Mouse (Mus musculus) lung, embryonic 16.5 days (tissue): ENCODE measurements around the gene Utp15. TPM values are rescaled to one million over a fixed set of nuclear protein-coding genes. Genes with fewer than 3 reads are reported as not detected.

Experiments
- ATAC-seq: fragments of 200-750 bp; cut with Nextera tagmentation; 2 replicates; pipeline ENCODE4 v1.8.0; 2017; ENCODE audit warnings: low read depth, mild to moderate bottlenecking, moderate library complexity
- H3K27ac ChIP-seq: fragments of 300-500 bp; sonication (generic); 2 replicates; pipeline ENCODE4 v1.5.1; 2014; ENCODE audit warnings: mild to moderate bottlenecking, control low read depth, low read length
- H3K27me3 ChIP-seq: fragments of 300-500 bp; sonication (generic); 2 replicates; pipeline ENCODE4 v1.6.1; 2014; ENCODE audit warnings: low read depth, low read length, mixed read lengths; ENCODE audit not compliant: control insufficient read depth, insufficient read depth
- H3K36me3 ChIP-seq: fragments of 300-500 bp; sonication (generic); 2 replicates; pipeline ENCODE4 v1.6.1; 2014; ENCODE audit warnings: low read length; ENCODE audit not compliant: control insufficient read depth, insufficient read depth
- H3K4me1 ChIP-seq: fragments of 300-500 bp; sonication (generic); replicated peaks from 2 replicates; pipeline ENCODE4 v1.6.1; 2014; ENCODE audit warnings: low read length, mixed read lengths; ENCODE audit not compliant: control insufficient read depth, insufficient read depth
- H3K4me2 ChIP-seq: fragments of 300-500 bp; sonication (generic); 2 replicates; pipeline ENCODE4 v1.6.1; 2014; ENCODE audit warnings: low read depth, low read length, control low read depth
- H3K4me3 ChIP-seq: fragments of 300-500 bp; sonication (generic); 2 replicates; pipeline ENCODE4 v1.5.1; 2014; ENCODE audit warnings: mild to moderate bottlenecking, low read length, control low read depth
- H3K9ac ChIP-seq: fragments of 300-500 bp; sonication (generic); 2 replicates; pipeline ENCODE4 v1.6.1; 2014; ENCODE audit warnings: low read length, control low read depth
- H3K9me3 ChIP-seq: fragments of 300-500 bp; sonication (generic); 2 replicates; pipeline ENCODE4 v1.6.1; 2016; ENCODE audit warnings: low read length; ENCODE audit not compliant: control insufficient read depth
- WGBS: fragments of 180-500 bp; shearing (Covaris S2); extraction: QIAGEN DNeasy Blood & Tissue Kit; methylation state at CpG from one replicate; pipeline ENCODE4 v1.1.7; 2014; 5-methylcytosine and 5-hydroxymethylcytosine counted together
- polyA plus RNA-seq: library from polyadenylated mRNA; unstranded; fragments of >200 nt; fragmentation: Nextera tagmentation; extraction: Ambion mirVana; gene quantifications from 2 replicates; pipeline ENCODE4 v1.2.1, GENCODE M21; 2015

Gene Utp15
- polyA plus RNA-seq, 1 experiment from 2014 or later: 28.6 TPM

DNA sequence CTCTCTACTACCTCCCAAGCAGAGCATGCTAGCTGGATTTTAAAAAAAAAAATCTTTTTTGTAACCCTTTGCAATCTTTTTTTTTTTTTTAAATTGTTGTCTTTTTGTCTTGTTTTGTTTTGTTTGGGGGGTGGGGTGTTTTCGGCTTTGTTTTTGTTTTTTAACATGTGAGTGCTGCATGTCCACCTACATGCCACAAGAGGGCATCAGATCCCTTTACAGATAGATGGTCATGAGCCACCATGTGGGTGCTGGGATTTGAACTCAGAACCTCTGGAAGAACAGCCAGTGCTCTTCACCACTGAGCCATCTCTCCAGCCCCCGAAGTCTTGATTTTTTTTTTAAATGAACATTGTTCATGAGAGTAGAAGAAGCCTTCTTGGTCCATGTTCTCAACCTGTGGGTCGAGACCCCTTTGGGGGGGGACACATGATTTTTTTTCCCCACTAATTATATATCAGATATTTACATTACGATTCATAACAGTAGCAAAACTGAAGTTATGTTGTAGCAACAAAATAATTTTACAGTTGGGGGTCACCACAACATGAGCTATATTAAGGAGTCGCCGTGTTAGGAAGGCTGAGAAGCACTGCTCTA is 35.1 kb upstream of the Utp15 start:
- Histone ChIP-seq H3K9ac (no peak overlapping the region), H3K36me3 (no peaks in the 10 kb centered on the region), H3K27ac (no peak overlapping the region), H3K4me3 (no peak overlapping the region), H3K4me2 (no peak overlapping the region), H3K27me3 (no peaks in the 10 kb centered on the region), H3K9me3 (no peaks in the 10 kb centered on the region), H3K4me1 (peaks cover 2% of the 10 kb centered on the region; the same call in 1 of the 2 replicates)
- no peak for ATAC-seq
- 90% methylated on average over 6 of the region's 6 CpGs for WGBS

DNA sequence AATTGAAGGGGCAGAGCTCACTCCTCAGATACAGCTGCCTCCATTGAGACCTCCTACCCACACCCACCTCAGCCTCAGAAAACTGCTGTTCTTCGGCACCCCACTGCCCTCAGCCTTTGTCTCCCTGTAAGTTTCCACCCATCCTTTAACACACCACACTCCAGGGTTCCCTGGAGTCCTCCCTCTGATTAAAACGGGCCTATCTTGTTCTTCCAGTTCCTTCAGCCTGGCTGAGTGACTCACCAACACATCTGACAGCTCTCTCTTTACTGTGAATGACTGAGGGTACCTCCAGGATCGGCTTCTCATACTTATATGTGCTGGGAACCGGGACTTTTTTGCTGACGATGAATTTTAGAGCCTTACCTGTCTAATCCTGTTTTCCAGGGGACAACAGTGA is 33.2 kb upstream of the Utp15 start:
- H3K9me3 ChIP-seq: no peaks in the 10 kb centered on the region
- no peak overlapping the region for H3K27ac ChIP-seq
- H3K4me1 ChIP-seq: peaks cover 2% of the 10 kb centered on the region; the same call in 1 of the 2 replicates
- H3K4me2 ChIP-seq: no peak overlapping the region
- no peak for ATAC-seq
- H3K9ac ChIP-seq: no peak overlapping the region
- no peaks in the 10 kb centered on the region for H3K36me3 ChIP-seq
- no peak overlapping the region for H3K4me3 ChIP-seq
- H3K27me3 ChIP-seq: no peaks in the 10 kb centered on the region
- WGBS: 35% methylated on average over 5 of the region's 5 CpGs

DNA sequence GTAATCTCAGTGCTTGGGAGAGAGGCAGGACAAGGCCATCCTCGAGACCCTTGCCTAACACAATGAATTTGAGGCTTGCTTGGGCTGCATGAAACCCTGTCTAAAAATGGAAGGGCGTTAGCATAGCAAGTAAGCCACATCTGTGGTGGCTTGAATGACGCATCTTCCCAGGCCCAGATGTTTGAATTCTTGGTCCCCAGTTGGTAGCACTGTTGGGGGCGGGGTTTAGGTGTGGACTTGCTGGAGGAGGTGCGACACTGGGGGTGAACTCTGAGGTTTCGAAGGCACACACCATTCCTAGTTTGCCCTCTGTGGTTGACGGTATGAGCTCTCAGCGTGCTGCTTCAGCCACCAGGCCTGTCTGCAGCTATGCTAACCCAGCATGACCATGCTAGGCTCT is 28.9 kb upstream of the Utp15 start:
- Histone ChIP-seq H3K36me3 (no peaks in the 10 kb centered on the region), H3K4me2 (no peak overlapping the region), H3K27ac (no peak overlapping the region), H3K4me1 (no peaks in the 10 kb centered on the region), H3K27me3 (no peaks in the 10 kb centered on the region), H3K4me3 (no peak overlapping the region), H3K9me3 (no peaks in the 10 kb centered on the region), H3K9ac (no peak overlapping the region)
- no peak for ATAC-seq
- 76% methylated on average over 8 of the region's 8 CpGs for WGBS

DNA sequence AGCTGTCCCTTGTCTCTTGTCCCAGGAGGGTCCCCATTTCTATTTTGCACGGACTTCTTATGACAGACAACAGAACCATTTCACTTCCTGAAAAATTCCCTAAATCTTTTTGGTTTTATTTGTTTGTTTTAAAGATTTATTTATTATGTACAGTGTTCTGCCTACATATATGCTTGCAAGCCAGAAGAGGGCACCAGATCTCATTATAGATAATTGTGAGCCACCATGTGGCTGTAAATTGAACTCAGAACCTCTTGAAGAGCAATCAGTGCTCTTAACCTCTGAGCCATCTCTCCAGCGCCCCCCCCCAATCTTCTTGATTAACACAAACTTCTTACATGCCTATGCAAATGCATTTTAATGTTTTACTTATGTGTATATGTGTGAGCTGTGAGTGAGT is 27.9 kb upstream of the Utp15 start:
- no peaks in the 10 kb centered on the region for H3K27me3 ChIP-seq
- H3K4me3 ChIP-seq: no peak overlapping the region
- no peak for ATAC-seq
- no peaks in the 10 kb centered on the region for H3K9me3 ChIP-seq
- WGBS: 40% methylated on average over 2 of the region's 2 CpGs
- no peak overlapping the region for H3K4me2 ChIP-seq
- H3K9ac ChIP-seq: no peak overlapping the region
- no peak overlapping the region for H3K27ac ChIP-seq
- H3K4me1 ChIP-seq: no peaks in the 10 kb centered on the region
- no peaks in the 10 kb centered on the region for H3K36me3 ChIP-seq

DNA sequence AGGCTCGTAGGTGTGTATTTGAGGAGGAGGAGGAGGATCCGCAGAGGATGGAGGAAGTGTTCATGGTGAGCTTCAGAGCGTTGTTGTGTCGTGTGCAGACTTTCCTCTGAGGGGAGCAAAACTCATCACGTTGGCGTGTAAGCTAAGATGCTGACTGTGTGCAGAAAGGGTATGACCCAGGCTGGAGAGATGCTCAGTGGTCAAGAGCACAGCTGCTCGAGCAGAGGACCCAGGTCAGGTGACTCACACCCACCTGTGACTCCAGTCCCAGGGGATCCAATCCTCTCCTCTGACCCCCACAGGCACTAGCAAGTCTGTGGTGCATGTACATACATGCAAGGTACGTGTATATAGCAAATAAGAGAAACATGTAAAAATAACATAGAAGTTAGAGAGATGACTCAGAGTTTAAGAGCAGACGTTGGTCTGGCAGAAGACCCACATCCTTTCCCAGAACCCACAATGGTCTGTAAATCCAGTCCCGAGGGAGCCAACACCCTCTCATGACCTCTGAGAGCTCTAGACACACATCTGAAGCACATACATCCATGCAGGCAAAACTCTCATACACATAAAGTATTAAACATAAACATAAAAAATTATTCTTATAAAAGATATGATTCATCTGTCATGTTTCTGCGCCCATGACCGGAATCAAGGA is 18.3 kb upstream of the Utp15 start:
- no peak overlapping the region for H3K9ac ChIP-seq
- H3K27me3 ChIP-seq: no peaks in the 10 kb centered on the region
- H3K36me3 ChIP-seq: no peaks in the 10 kb centered on the region
- H3K4me1 ChIP-seq: no peaks in the 10 kb centered on the region
- H3K27ac ChIP-seq: no peak overlapping the region
- no peak for ATAC-seq
- no peaks in the 10 kb centered on the region for H3K9me3 ChIP-seq
- no peak overlapping the region for H3K4me2 ChIP-seq
- no peak overlapping the region for H3K4me3 ChIP-seq
- WGBS: 66% methylated on average over 12 of the region's 12 CpGs

DNA sequence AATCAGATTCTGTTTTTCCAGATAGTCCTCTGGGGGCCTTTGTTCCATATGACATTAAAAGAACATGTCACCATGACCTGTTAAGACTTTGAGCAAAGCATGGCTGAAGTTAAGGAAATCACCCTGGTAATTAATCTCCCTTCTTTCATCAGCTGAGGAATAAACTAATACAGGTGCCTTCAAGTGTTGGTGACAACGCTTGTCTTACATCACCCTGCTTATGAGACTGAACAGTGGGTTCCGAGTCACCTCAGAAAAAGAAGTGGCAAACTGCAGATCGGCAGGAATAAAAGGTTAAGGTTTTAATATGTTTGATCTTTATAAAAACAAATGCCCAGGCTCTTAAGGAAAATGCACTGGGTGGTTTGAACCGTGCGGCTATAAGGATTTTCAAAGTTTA is 16.8 kb upstream of the Utp15 start, which contains the start of gene Gm21976:
Gene Gm21976, plus strand, starts transcription at position 202 of the 400 bp plus-strand sequence.
- Histone ChIP-seq H3K4me1 (no peaks in the 10 kb centered on the region), H3K4me3 (no peak within 1 kb of the TSS), H3K27ac (no peak within 1 kb of the TSS), H3K4me2 (no peak within 1 kb of the TSS), H3K9me3 (no peaks in the 10 kb centered on the region), H3K36me3 (no peaks in the 10 kb centered on the region), H3K27me3 (no peaks in the 10 kb centered on the region), H3K9ac (no peak within 1 kb of the TSS)
- whole genome bisulfite sequencing: 73% methylated on average over 5 of the region's 5 CpGs
- ATAC-seq: no peak

DNA sequence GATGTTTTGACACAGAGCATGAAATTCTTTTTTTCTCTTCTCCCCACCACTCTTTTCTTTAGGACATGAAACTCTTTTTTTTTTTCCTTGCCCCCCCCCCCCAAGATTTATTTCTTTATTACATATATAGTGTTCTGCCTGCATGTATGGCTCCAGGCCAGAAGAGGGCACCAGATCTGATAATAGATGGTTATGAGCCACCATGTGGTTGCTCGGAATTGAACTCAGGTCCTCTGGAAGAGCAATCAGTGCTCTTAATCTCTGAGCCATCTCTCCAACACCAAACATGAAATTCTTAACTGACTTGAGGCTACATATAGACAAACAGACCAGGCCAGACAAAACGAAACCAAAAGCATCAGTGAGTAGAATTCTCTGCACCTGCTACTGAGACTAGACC is 14.7 kb upstream of the Utp15 start:
- WGBS: 72% methylated on average over 2 of the region's 2 CpGs

DNA sequence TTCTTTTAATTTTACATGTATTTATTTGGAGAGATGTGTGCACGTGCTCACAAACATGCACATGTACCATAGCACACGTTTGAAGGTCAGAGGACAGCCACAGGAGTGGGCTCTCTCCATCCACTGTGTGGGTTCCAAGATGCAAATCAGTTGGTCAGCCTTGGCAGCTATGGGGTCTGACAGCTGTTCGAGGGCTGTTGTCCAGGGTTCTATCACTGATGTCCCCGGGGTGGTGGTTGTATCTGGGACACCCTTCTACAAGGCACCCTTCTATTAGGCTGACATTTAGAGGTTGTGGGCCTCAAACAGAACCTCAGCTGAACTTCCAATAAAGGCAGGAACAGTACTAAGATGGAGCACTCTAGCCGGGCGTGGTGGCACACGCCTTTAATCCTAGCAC is 13.4 kb upstream of the Utp15 start:
- Histone ChIP-seq H3K4me3 (no peak overlapping the region), H3K4me1 (no peaks in the 10 kb centered on the region), H3K9me3 (no peaks in the 10 kb centered on the region), H3K36me3 (peaks cover 15% of the 10 kb centered on the region), H3K27ac (no peak overlapping the region), H3K4me2 (no peak overlapping the region), H3K27me3 (no peaks in the 10 kb centered on the region), H3K9ac (no peak overlapping the region)
- WGBS: 84% methylated on average over 7 of the region's 7 CpGs
- ATAC-seq: no peak

More for the DNA sequence above, 14.7 kb upstream of the Utp15 start:
- Histone ChIP-seq H3K36me3 (peaks cover 6% of the 10 kb centered on the region), H3K27ac (no peak overlapping the region), H3K9me3 (no peaks in the 10 kb centered on the region), H3K4me3 (no peak overlapping the region), H3K4me2 (no peak overlapping the region), H3K27me3 (no peaks in the 10 kb centered on the region), H3K9ac (no peak overlapping the region), H3K4me1 (no peaks in the 10 kb centered on the region)
- ATAC-seq: no peak

DNA sequence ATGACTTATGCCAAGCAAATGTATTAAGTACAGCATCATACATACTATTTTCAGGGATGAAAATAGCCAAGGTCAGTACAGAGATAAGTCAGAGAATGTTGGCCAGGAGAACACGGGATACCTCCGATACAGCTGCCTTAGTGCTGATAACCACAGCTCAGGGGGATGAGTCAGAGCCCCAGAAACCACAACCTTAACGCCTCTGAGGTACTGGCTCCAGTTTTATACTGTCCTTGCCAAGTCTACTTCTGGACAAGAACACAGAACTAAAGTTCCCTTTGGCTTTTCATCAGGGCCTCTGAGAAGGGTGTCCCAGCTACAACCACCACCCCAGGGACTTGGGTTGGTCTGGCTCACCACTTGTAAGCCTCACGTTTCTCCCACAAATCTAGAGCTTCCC is 12.8 kb upstream of the Utp15 start:
- no peak for ATAC-seq
- no peaks in the 10 kb centered on the region for H3K27me3 ChIP-seq
- WGBS: 76% methylated on average over 4 of the region's 4 CpGs
- H3K36me3 ChIP-seq: peaks cover 15% of the 10 kb centered on the region
- H3K27ac ChIP-seq: no peak overlapping the region
- H3K9me3 ChIP-seq: no peaks in the 10 kb centered on the region
- no peak overlapping the region for H3K4me3 ChIP-seq
- no peak overlapping the region for H3K9ac ChIP-seq
- H3K4me1 ChIP-seq: no peaks in the 10 kb centered on the region
- no peak overlapping the region for H3K4me2 ChIP-seq
